Mouse (Mus musculus): ENCODE data around the gene Plcg2. TPM values are rescaled to one million over a fixed set of nuclear protein-coding genes. Genes with fewer than 3 reads are reported as not detected.

Plcg2 gene
- total RNA-seq, 4 experiments from 2014 or later: 0.51 to 0.74 (median 0.67) TPM

DNA sequence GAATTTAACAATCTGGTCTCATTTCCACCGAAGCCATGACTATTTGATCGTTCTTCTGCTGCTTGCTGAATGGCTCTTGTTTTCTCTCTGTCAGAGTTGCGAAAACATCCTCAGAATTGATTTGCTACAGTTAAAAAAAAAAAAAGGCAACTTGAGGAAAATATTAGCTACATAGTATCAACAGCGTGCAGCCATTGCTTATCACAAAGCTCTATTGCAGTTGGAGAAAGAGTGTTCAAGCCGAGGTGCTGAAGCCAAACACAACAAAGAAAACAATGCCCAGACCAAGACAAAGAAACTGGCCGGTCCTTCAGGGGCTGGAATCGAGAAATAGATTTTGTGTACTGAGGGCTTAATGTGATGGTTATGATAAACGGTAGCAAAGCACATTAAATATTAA, 47.0 kb downstream of the Plcg2 start:
- no peak for DNase-seq (ENCODE audit: low spot score in 2 of 2)

DNA sequence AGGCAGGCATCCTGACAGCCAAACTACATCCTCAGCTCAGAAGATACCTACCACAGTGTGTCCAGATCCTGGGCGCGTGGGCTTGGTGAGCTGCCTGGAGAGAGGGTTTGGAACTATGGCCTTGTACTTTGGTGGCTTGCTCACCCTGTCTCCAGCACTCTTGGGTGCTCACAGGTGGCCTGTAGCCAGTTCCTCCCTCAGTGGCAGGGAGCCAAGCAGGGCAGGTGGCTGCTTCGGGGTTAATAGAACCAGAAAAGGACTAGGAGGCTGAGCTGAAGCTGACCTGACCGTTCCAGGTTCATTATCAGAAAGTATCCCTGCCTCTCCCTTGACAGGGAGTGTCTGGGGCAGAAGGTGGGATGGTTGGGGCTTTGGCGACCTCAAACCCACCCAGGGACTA, 48.3 kb downstream of the Plcg2 start:
- no peak for DNase-seq (ENCODE audit: low spot score in 2 of 2)

- no peak for DNase-seq (ENCODE audit: low spot score in 2 of 2)
Measured at GRCm38 (mm10) chr8:117547945-117548344, 49.9 kb downstream of the Plcg2 start.

DNA sequence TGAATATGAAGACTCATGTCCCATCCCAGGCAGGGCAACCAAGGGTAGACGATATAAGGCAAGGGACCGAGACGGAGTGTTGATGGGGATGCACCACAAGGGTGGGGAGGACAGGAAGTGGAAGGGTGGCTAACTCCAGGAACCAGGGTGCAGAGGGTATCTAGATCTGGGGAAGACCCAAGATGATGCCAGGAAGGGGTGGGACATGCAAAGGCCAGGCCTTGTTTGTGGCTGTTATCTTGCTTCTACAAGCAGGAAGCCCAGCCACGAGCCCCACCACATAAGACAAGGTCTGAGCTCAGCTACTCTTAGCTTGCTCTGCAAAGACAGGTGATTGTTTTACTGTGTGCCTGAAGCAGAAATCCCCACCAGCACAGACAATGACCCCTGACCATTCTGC, 50.4 kb downstream of the Plcg2 start:
- no peak for DNase-seq (ENCODE audit: low spot score in 2 of 2)

GRCm38 (mm10) chr8:117550529-117550928, 52.4 kb downstream of the Plcg2 start:
- no peak for DNase-seq (ENCODE audit: low spot score in 2 of 2)

GRCm38 (mm10) chr8:117561014-117561413, 62.9 kb downstream of the Plcg2 start:
- DNase-seq (ENCODE audit: low spot score in 2 of 2): no peak

DNA sequence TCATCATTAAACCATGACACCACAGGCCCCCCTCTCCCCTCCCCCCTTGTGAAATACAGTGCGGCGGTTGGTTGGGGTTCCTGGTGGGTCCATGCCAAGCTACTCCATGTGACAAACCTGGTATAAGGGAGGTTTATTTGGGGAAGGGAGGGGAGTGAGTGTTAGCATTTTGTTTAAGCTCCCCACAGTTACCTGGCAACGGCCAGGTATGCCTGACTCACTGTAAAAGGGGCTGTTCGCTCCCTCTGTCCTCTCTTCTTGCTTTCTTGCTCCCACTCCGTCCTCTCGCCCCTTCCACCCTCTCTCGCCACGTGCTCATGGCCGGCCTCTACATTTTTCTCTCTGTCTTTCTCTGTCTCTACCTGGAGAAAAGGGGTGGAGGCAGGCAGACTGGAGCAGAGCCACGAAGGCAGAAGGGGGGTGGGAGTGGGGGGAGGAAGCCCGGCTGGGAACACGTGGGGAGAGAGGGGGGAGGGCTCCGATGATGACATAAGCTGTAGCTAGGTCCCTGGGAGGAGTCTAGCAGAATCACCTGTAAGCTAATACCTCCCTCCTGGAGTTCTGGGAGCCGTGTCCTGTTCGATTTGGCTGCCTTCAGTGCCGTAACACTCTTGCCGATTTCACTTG, 63.8 kb downstream of the Plcg2 start:
- no peak for DNase-seq (ENCODE audit: low spot score in 2 of 2)

DNA sequence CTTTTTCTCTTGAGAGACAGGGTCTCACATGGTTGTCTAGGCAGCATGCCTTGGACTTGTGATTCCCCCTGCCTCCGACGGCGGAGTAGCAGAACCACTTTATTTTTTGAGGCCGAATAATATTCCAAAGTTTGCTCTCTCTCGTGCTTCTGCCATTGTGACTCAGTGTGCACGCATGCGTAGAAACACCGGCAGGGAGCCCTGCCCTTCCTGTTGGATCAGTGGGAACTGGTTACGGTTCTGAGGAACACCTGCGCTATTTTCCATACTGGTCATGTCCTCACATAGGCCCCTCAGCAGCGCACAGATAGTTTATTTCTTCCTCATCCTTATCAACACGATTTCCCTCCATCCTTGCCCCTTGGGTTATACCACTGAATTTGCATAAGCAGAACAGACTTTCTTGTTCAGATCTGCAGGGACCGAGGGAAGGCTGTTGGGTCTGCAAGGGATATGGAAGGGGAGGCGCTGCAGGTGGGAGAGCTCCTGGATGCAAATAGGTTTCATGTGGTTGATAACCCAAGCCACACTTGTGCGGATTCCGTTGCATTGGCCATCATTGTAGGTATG, 64.4 kb downstream of the Plcg2 start:
- no peak for DNase-seq (ENCODE audit: low spot score in 2 of 2)

- DNase-seq (ENCODE audit: low spot score in 2 of 2): no peak
Measured at GRCm38 (mm10) chr8:117569409-117569808, 71.3 kb downstream of the Plcg2 start.

- DNase-seq (ENCODE audit: low spot score in 2 of 2): no peak
Measured at GRCm38 (mm10) chr8:117576291-117576785, 78.2 kb downstream of the Plcg2 start.

GRCm38 (mm10) chr8:117577059-117577458, 79.0 kb downstream of the Plcg2 start:
- DNase-seq (ENCODE audit: low spot score in 2 of 2): no peak

- no peak for DNase-seq (ENCODE audit: low spot score in 2 of 2)
Measured at GRCm38 (mm10) chr8:117577883-117578282, 79.8 kb downstream of the Plcg2 start.

- DNase-seq (ENCODE audit: low spot score in 2 of 2): no peak
Measured at GRCm38 (mm10) chr8:117578856-117579255, 80.8 kb downstream of the Plcg2 start.

- DNase-seq (ENCODE audit: low spot score in 2 of 2): no peak
Measured at GRCm38 (mm10) chr8:117593862-117594261, 95.8 kb downstream of the Plcg2 start.

- no peak for DNase-seq (ENCODE audit: low spot score in 2 of 2)
Measured at GRCm38 (mm10) chr8:117595001-117595400, 96.9 kb downstream of the Plcg2 start.

DNA sequence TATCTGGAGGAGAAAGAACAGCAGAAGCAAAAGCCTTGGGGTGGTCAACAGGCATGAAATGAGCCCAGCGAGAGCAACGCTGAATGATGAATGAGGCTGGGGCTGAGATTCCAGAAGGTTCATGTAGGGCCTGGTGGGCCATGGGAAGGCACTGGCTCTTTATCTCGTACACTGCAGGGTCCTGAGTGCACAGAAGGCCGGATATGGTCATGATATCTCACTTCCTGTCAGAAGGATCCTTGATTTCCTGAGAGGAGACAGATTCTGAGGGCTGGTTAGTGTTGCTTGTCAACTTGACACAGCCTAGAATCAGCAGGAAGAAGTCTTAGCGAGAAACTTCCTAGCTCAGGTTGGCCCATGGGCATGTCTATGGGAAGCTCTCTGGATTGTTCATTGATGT, 98.7 kb downstream of the Plcg2 start:
- no peak for DNase-seq (ENCODE audit: low spot score in 2 of 2)

GRCm38 (mm10) chr8:117600839-117601238, 102.7 kb downstream of the Plcg2 start:
- no peak for DNase-seq (ENCODE audit: low spot score in 2 of 2)

GRCm38 (mm10) chr8:117604101-117604500, 106.0 kb downstream of the Plcg2 start:
- no peak for DNase-seq (ENCODE audit: low spot score in 2 of 2)

DNA sequence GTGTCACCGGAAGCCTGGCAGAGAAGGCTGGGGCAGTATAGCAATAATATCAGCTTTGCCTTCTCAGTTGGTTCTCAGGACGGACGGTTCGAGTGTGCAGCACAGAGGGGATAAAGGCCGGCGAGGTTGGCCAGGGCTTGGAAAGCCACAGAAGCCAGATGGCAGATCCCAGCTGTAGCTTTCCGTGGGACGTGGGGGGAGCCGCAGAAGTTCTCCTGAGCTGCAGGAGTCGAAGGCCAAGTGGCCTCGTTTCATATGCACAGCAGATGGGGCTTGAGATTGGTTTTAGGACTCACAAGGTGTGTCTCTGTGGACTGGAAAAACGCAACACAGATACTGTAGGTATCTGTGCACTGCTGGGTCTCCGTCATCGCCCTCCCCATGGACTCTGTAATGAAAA, 106.6 kb downstream of the Plcg2 start:
- no peak for DNase-seq (ENCODE audit: low spot score in 2 of 2)

DNA sequence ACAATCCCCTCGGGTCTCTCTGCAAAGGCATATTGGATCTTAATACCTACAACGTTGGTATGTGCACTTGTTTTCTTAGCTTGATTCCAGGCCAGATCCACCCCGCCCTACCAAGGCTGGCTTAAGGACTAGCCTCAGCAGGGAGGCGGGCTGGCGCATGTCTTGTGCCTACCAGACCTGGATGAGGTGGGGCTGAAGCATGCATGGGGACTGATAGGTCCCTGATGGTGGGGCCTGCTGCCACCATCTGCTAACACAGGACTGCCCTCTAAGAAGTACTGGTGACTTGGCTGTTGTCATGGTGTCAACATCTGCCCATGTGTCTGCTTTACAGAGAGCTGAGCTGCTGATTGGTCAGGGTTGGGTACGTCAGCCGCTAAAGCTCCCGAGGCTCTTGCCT, 107.1 kb downstream of the Plcg2 start:
- DNase-seq (ENCODE audit: low spot score in 2 of 2): no peak

DNA sequence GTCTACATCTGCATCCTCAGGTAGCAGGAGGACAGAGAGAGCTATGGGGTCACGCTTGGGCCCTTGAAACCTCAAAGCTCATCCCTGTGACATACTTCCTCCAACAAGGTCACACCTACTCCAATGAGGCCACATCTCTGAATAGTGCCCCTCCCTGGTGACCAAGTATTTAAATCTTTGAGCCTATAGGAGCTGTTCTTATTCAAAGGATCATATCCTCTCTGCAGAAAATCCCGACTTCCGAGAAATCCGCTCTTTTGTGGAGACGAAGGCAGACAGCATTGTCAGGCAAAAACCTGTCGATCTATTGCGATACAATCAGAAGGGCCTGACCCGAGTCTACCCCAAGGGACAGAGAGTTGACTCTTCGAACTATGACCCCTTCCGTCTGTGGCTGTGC, 112.4 kb downstream of the Plcg2 start:
- no peak for DNase-seq (ENCODE audit: low spot score in 2 of 2)

- DNase-seq (ENCODE audit: low spot score in 2 of 2): no peak
Measured at GRCm38 (mm10) chr8:117612861-117613260, 114.8 kb downstream of the Plcg2 start.

All from gastrocnemius, adult 8-10 months (tissue).